In the genomic region with DNA sequence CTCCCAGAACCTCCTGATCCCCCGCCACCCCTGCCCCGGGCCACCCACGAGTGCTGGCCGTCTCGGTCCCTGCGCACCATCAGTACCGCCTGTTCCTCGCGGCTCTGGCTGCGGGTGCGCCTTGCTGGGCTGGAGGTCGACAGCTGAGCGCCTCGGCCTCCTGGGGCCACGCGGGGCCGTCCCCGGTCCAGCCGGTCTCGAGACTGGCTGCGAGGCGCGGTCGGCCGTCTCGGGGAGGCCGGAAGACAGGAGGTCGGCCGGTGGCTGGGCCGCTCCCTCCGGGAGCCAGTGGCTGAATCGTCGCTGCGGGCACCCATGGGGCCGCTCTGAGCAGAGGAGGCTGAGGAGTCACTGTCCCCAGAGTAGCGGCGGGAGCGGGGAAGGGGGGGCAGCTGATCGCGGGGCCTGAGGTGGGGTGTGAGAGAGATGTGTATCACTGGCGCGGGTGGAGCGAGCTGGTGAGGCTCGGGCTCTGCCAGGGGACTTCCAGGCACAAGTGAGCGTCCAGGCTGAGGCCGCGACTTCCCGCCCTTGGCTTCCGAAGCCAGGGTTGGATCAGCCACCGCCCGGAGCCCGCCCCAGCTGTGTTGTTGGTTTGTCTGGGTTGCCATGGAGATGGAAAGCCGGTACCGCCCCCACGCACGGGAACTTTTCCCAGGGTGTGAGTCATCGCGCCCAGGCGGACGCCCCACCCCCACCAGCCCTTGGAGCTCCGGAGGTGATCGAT, we compare ENCODE assay signal across 8 mouse cellular contexts. TPM values are rescaled to one million over a fixed set of nuclear protein-coding genes. Genes with fewer than 3 reads are reported as not detected.
DNase-seq lines count a peak whose midpoint lies in the region; ATAC-seq and TF ChIP-seq lines count a peak whose summit lies in the region.

No protein-coding gene starts in this region.

- peaks cover 84% of the 10 kb centered on the region for H3K27me3 ChIP-seq in erythroblast, embryonic 14.5 days (ENCODE audit: control insufficient read depth)
- peaks cover 74% of the 10 kb centered on the region for H3K27me3 ChIP-seq in embryonic facial prominence, embryonic 15.5 days
- H3K27me3 ChIP-seq in heart, embryonic 11.5 days (ENCODE audit: control insufficient read depth, insufficient read depth, low read length) = peaks cover 76% of the 10 kb centered on the region
- H3K27me3 ChIP-seq in kidney, embryonic 15.5 days = peaks cover 73% of the 10 kb centered on the region
- peaks cover 69% of the 10 kb centered on the region for H3K27me3 ChIP-seq in limb, embryonic 14.5 days (ENCODE audit: control insufficient read depth, insufficient read depth, low read length)
- peaks cover 55% of the 10 kb centered on the region for H3K27me3 ChIP-seq in midbrain, embryonic 16.5 days (ENCODE audit: control insufficient read depth, insufficient read depth, low read depth, low read length)

- H3K36me3 ChIP-seq in erythroblast, embryonic 14.5 days (ENCODE audit: control insufficient read depth) = peaks cover 7% of the 10 kb centered on the region
- no peaks in the 10 kb centered on the region for H3K36me3 ChIP-seq in embryonic facial prominence, embryonic 15.5 days
- no peaks in the 10 kb centered on the region for H3K36me3 ChIP-seq in heart, embryonic 11.5 days (ENCODE audit: control insufficient read depth, insufficient read depth, low read length)
- 0 out of 2 replicates have a peak, but pooled peaks cover 3% of the 10 kb centered on the region for H3K36me3 ChIP-seq in kidney, embryonic 15.5 days
- peaks cover 21% of the 10 kb centered on the region for H3K36me3 ChIP-seq in limb, embryonic 14.5 days (ENCODE audit: control insufficient read depth, insufficient read depth, low read length)
- no peaks in the 10 kb centered on the region for H3K36me3 ChIP-seq in midbrain, embryonic 16.5 days (ENCODE audit: control insufficient read depth, insufficient read depth, low read length)

- peaks cover 57% of the 10 kb centered on the region for H3K4me1 ChIP-seq in erythroblast, embryonic 14.5 days (ENCODE audit: control insufficient read depth)
- peaks cover 72% of the 10 kb centered on the region for H3K4me1 ChIP-seq in embryonic facial prominence, embryonic 15.5 days
- H3K4me1 ChIP-seq in heart, embryonic 11.5 days (ENCODE audit: control insufficient read depth, insufficient read depth, low read length) = peaks cover 40% of the 10 kb centered on the region
- peaks cover 81% of the 10 kb centered on the region for H3K4me1 ChIP-seq in kidney, embryonic 15.5 days
- peaks cover 46% of the 10 kb centered on the region for H3K4me1 ChIP-seq in limb, embryonic 14.5 days (ENCODE audit: control insufficient read depth, insufficient read depth, low read length)
- peaks cover 41% of the 10 kb centered on the region for H3K4me1 ChIP-seq in midbrain, embryonic 16.5 days (ENCODE audit: control insufficient read depth, insufficient read depth, low read length)

- TF ChIP-seq POLR2A in limb, embryonic 14.5 days (IDR thresholded peaks at IDR 0.05; ENCODE audit: borderline replicate concordance, extremely low read depth, insufficient read depth, insufficient read length) = no peak

- no peak overlapping the region for H3K27ac ChIP-seq in embryonic facial prominence, embryonic 15.5 days (replicated peaks)
- no peak overlapping the region for H3K27ac ChIP-seq in heart, embryonic 11.5 days (ENCODE audit: low read depth, low read length)
- H3K27ac ChIP-seq in kidney, embryonic 15.5 days = no peak overlapping the region
- H3K27ac ChIP-seq in limb, embryonic 14.5 days (replicated peaks; ENCODE audit: low read depth, low read length) = no peak overlapping the region
- no peak overlapping the region for H3K27ac ChIP-seq in midbrain, embryonic 16.5 days (ENCODE audit: low read length)

- no peak overlapping the region for H3K9ac ChIP-seq in embryonic facial prominence, embryonic 15.5 days
- H3K9ac ChIP-seq in heart, embryonic 11.5 days (ENCODE audit: low read depth, low read length) = peak overlapping the region; percentile 31
- H3K9ac ChIP-seq in kidney, embryonic 15.5 days = peak overlapping the region; percentile 44
- H3K9ac ChIP-seq in limb, embryonic 14.5 days (ENCODE audit: low read depth, low read length, severe bottlenecking) = peak overlapping the region; percentile 48
- peak overlapping the region; percentile 51 for H3K9ac ChIP-seq in midbrain, embryonic 16.5 days (ENCODE audit: low read depth, low read length)

- peak; percentile 87 for DNase-seq in limb, embryonic 14.5 days (ENCODE audit: low spot score)
- peak; percentile 66 to 67 for DNase-seq in spleen, postnatal 36 days (ENCODE audit: low spot score in 2 of 2)

- WGBS in embryonic facial prominence, embryonic 15.5 days = 4% methylated on average over 62 of the region's 62 CpGs
- 3% methylated on average over 57 of the region's 62 CpGs for WGBS in heart, embryonic 11.5 days (ENCODE audit: insufficient replicate concordance)
- WGBS in kidney, embryonic 15.5 days = under 1% methylated on average over 62 of the region's 62 CpGs
- 2% methylated on average over 50 of the region's 62 CpGs for WGBS in limb, embryonic 14.5 days
- WGBS in midbrain, embryonic 16.5 days = 3% methylated on average over 60 of the region's 62 CpGs

- no peak for ATAC-seq in erythroblast, adult 5-6 weeks (replicated peaks; ENCODE audit: low FRiP score, poor library complexity, severe bottlenecking)
- peak; percentile 27 for ATAC-seq in embryonic facial prominence, embryonic 15.5 days (ENCODE audit: insufficient number of reproducible peaks, low FRiP score, low TSS enrichment, low read depth)
- peak; percentile 24; the same call in 1 of the 2 replicates for ATAC-seq in heart, embryonic 11.5 days (replicated peaks; ENCODE audit: insufficient number of reproducible peaks, low FRiP score, low TSS enrichment)
- ATAC-seq in kidney, embryonic 15.5 days (replicated peaks; ENCODE audit: low FRiP score) = peak; percentile 33
- peak; percentile 41 for ATAC-seq in limb, embryonic 14.5 days (ENCODE audit: low FRiP score, low read depth)
- ATAC-seq in midbrain, embryonic 16.5 days = no peak

- peak overlapping the region; percentile 33 for H3K4me3 ChIP-seq in erythroblast, embryonic 14.5 days (replicated peaks)
- H3K4me3 ChIP-seq in embryonic facial prominence, embryonic 15.5 days (replicated peaks) = peak overlapping the region; percentile 33
- peak overlapping the region; percentile 43 for H3K4me3 ChIP-seq in heart, embryonic 11.5 days (ENCODE audit: low read depth, low read length)
- H3K4me3 ChIP-seq in kidney, embryonic 15.5 days (replicated peaks) = peak overlapping the region; percentile 41
- H3K4me3 ChIP-seq in limb, embryonic 14.5 days (replicated peaks; ENCODE audit: low read length) = peak overlapping the region; percentile 36
- peak overlapping the region; percentile 25 for H3K4me3 ChIP-seq in midbrain, embryonic 16.5 days (ENCODE audit: low read depth, low read length)

- H3K4me2 ChIP-seq in embryonic facial prominence, embryonic 15.5 days (replicated peaks) = peak overlapping the region; percentile 75
- peak overlapping the region; percentile 67 for H3K4me2 ChIP-seq in heart, embryonic 11.5 days
- H3K4me2 ChIP-seq in kidney, embryonic 15.5 days = peak overlapping the region; percentile 78
- peak overlapping the region; percentile 73 for H3K4me2 ChIP-seq in limb, embryonic 14.5 days (replicated peaks; ENCODE audit: low read depth, low read length, severe bottlenecking)
- peak overlapping the region; percentile 58 for H3K4me2 ChIP-seq in midbrain, embryonic 16.5 days (ENCODE audit: low read length)

- H3K9me3 ChIP-seq in erythroblast, embryonic 14.5 days (ENCODE audit: control insufficient read depth, low read length) = peaks cover 25% of the 10 kb centered on the region
- no peaks in the 10 kb centered on the region for H3K9me3 ChIP-seq in embryonic facial prominence, embryonic 15.5 days (replicated peaks)
- no peaks in the 10 kb centered on the region for H3K9me3 ChIP-seq in heart, embryonic 11.5 days (replicated peaks; ENCODE audit: control insufficient read depth, low read length)
- no peaks in the 10 kb centered on the region for H3K9me3 ChIP-seq in kidney, embryonic 15.5 days (replicated peaks)
- H3K9me3 ChIP-seq in limb, embryonic 14.5 days (ENCODE audit: control insufficient read depth, low read length) = no peaks in the 10 kb centered on the region
- H3K9me3 ChIP-seq in midbrain, embryonic 16.5 days (replicated peaks; ENCODE audit: control insufficient read depth, low read length, poor library complexity, severe bottlenecking) = no peaks in the 10 kb centered on the region

RNA-seq across cellular contexts. Expression of gene Gas2l1, which starts 3.6 kb away (rescaled TPM):
- 1.7 and 2.3 TPM in 2 replicates for polyA plus RNA-seq in erythroblast, embryonic 14.5 days (2012)
- total RNA-seq in erythroblast, adult 5-6 weeks (2015; ENCODE audit: low replicate concordance) = 0.58 TPM in 1 of 2 replicates, not detected in the other
- 0.34 and 0.56 TPM in 2 replicates for total RNA-seq in erythroblast, adult 5-6 weeks (2017; ENCODE audit: low replicate concordance)
- 39.0 and 43.3 TPM in 2 replicates for polyA plus RNA-seq in embryonic facial prominence, embryonic 15.5 days (2015; fragmentation: Nextera tagmentation; extraction: Ambion mirVana)
- polyA plus RNA-seq in heart, embryonic 11.5 days (2014; fragmentation: Nextera tagmentation; extraction: Ambion mirVana) = 23.2 and 26.3 TPM in 2 replicates
- polyA plus RNA-seq in kidney, embryonic 15.5 days (2015; fragmentation: Nextera tagmentation; extraction: Ambion mirVana) = 33.1 and 34.6 TPM in 2 replicates
- polyA plus RNA-seq in limb, embryonic 14.5 days (2012; rRNA removed) = 41.4 and 54.1 TPM in 2 replicates
- 38.0 and 43.9 TPM in 2 replicates for polyA plus RNA-seq in limb, embryonic 14.5 days (2014; fragmentation: Nextera tagmentation; extraction: Ambion mirVana)
- polyA plus RNA-seq in midbrain, embryonic 16.5 days (2015; fragmentation: Nextera tagmentation; extraction: Ambion mirVana) = 19.5 and 20.6 TPM in 2 replicates

RNA-seq across cellular contexts. Expression of gene Rasl10a, which starts 3.6 kb away (rescaled TPM):
- not detected in 2 replicates for polyA plus RNA-seq in erythroblast, embryonic 14.5 days (2012)
- not detected in 2 replicates for total RNA-seq in erythroblast, adult 5-6 weeks (2015; ENCODE audit: low replicate concordance)
- total RNA-seq in erythroblast, adult 5-6 weeks (2017; ENCODE audit: low replicate concordance) = not detected in 2 replicates
- polyA plus RNA-seq in embryonic facial prominence, embryonic 15.5 days (2015; fragmentation: Nextera tagmentation; extraction: Ambion mirVana) = 4.1 TPM in 2 replicates
- 0.92 and 1.1 TPM in 2 replicates for polyA plus RNA-seq in heart, embryonic 11.5 days (2014; fragmentation: Nextera tagmentation; extraction: Ambion mirVana)
- 2.8 and 4.2 TPM in 2 replicates for polyA plus RNA-seq in kidney, embryonic 15.5 days (2015; fragmentation: Nextera tagmentation; extraction: Ambion mirVana)
- polyA plus RNA-seq in limb, embryonic 14.5 days (2012; rRNA removed) = 8.6 and 11.2 TPM in 2 replicates
- polyA plus RNA-seq in limb, embryonic 14.5 days (2014; fragmentation: Nextera tagmentation; extraction: Ambion mirVana) = 5.9 and 6.6 TPM in 2 replicates
- 1.1 and 1.2 TPM in 2 replicates for polyA plus RNA-seq in midbrain, embryonic 16.5 days (2015; fragmentation: Nextera tagmentation; extraction: Ambion mirVana)

RNA-seq across cellular contexts. Expression of gene Rhbdd3, which starts 37.1 kb away (rescaled TPM):
- polyA plus RNA-seq in erythroblast, embryonic 14.5 days (2012) = 1.6 and 2.0 TPM in 2 replicates
- 5.6 and 9.2 TPM in 2 replicates for total RNA-seq in erythroblast, adult 5-6 weeks (2015; ENCODE audit: low replicate concordance)
- 4.5 and 10.9 TPM in 2 replicates for total RNA-seq in erythroblast, adult 5-6 weeks (2017; ENCODE audit: low replicate concordance)
- 28.8 and 29.4 TPM in 2 replicates for polyA plus RNA-seq in embryonic facial prominence, embryonic 15.5 days (2015; fragmentation: Nextera tagmentation; extraction: Ambion mirVana)
- polyA plus RNA-seq in heart, embryonic 11.5 days (2014; fragmentation: Nextera tagmentation; extraction: Ambion mirVana) = 23.5 and 25.7 TPM in 2 replicates
- 26.4 and 31.9 TPM in 2 replicates for polyA plus RNA-seq in kidney, embryonic 15.5 days (2015; fragmentation: Nextera tagmentation; extraction: Ambion mirVana)
- 48.1 and 63.9 TPM in 2 replicates for polyA plus RNA-seq in limb, embryonic 14.5 days (2012; rRNA removed)
- 24.6 and 27.4 TPM in 2 replicates for polyA plus RNA-seq in limb, embryonic 14.5 days (2014; fragmentation: Nextera tagmentation; extraction: Ambion mirVana)
- polyA plus RNA-seq in midbrain, embryonic 16.5 days (2015; fragmentation: Nextera tagmentation; extraction: Ambion mirVana) = 46.9 and 48.8 TPM in 2 replicates

RNA-seq across cellular contexts. Expression of gene Ewsr1, which starts 37.5 kb away (rescaled TPM):
- polyA plus RNA-seq in erythroblast, embryonic 14.5 days (2012) = 130 and 171 TPM in 2 replicates
- 139 and 186 TPM in 2 replicates for total RNA-seq in erythroblast, adult 5-6 weeks (2015; ENCODE audit: low replicate concordance)
- 453 and 581 TPM in 2 replicates for total RNA-seq in erythroblast, adult 5-6 weeks (2017; ENCODE audit: low replicate concordance)
- polyA plus RNA-seq in embryonic facial prominence, embryonic 15.5 days (2015; fragmentation: Nextera tagmentation; extraction: Ambion mirVana) = 691 and 729 TPM in 2 replicates
- polyA plus RNA-seq in heart, embryonic 11.5 days (2014; fragmentation: Nextera tagmentation; extraction: Ambion mirVana) = 255 and 322 TPM in 2 replicates
- 788 and 840 TPM in 2 replicates for polyA plus RNA-seq in kidney, embryonic 15.5 days (2015; fragmentation: Nextera tagmentation; extraction: Ambion mirVana)
- 828 and 880 TPM in 2 replicates for polyA plus RNA-seq in limb, embryonic 14.5 days (2012; rRNA removed)
- 357 and 409 TPM in 2 replicates for polyA plus RNA-seq in limb, embryonic 14.5 days (2014; fragmentation: Nextera tagmentation; extraction: Ambion mirVana)
- 548 and 592 TPM in 2 replicates for polyA plus RNA-seq in midbrain, embryonic 16.5 days (2015; fragmentation: Nextera tagmentation; extraction: Ambion mirVana)

Comparison
In these comparisons a context has a peak if more than half of its experiments do, and no peak if none do; other contexts are left out.
1. ATAC-seq: peak in embryonic facial prominence, embryonic 15.5 days (single experiment), heart, embryonic 11.5 days (single experiment), kidney, embryonic 15.5 days (single experiment) and limb, embryonic 14.5 days (single experiment); none in erythroblast, adult 5-6 weeks (single experiment) and midbrain, embryonic 16.5 days (single experiment).
2. Peak in every context shown above with its lines, with median percentiles within 50 percentile points of each other: H3K4me3 ChIP-seq and H3K4me2 ChIP-seq.